Mouse (Mus musculus) left cerebral cortex, adult 2 months (tissue): ENCODE results near the gene Tmem238. TPM values are rescaled to one million over a fixed set of nuclear protein-coding genes. Genes with fewer than 3 reads are reported as not detected.

Experiments
- DNase-seq, 2 experiments: peaks; one replicate each; pipeline ENCODE4 v3.0.0; 2021 to 2022; ENCODE audit warnings: low spot score in 2 of 2, mixed read lengths in 1 of 2; ENCODE audit errors: extremely low spot score in 1 of 2
- H3K27ac ChIP-seq: fragments of 200-600 bp; 2 replicates; pipeline ENCODE4 v1.8.1; 2022
- H3K4me3 ChIP-seq: fragments of 200-600 bp; 2 replicates; pipeline ENCODE4 v1.8.1; 2022
- CTCF ChIP-seq: fragments of 200-600 bp; IDR thresholded peaks from 2 replicates; pipeline ENCODE4 v1.8.1; 2022; ENCODE audit warnings: antibody characterized with exemption, mild to moderate bottlenecking, moderate library complexity
- intact Hi-C: fragments of 180-260 bp; cut with DNase I; formaldehyde crosslinking; loops from one replicate; pipeline ENCODE4 v1.15.1; 2025
- total RNA-seq, 2 experiments: library from RNA; stranded (reverse); gene quantifications; 2 replicates each; pipeline ENCODE4 v1.2.3; 2021

Gene Tmem238
- total RNA-seq, 2 experiments from 2014 or later: 2.5 to 4.0 TPM

DNA sequence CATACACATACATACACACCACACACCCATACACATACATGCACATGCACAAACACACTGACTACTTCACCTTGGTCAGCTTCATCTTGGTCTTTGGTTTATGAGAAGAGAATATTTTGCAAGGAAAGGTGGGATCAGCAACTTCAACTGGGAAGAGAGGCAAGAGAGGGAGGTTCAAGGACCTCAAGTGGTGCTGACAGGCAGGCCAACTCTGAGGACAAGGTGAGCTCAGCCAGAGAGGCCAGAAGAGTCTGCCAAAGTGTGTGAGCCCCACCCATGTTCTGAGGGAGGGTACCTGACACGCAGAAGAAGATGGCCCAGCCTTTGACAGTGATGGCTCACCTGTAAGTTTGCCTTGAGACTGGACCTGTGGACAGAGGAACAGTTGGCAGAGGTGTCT lies 29.8 kb downstream of the Tmem238 start:
- DNase-seq: no peak
- intact Hi-C loops: no loop called here
- Histone ChIP-seq H3K27ac (no peak overlapping the region), H3K4me3 (no peak overlapping the region)
- no peak for TF ChIP-seq CTCF

GRCm38 (mm10) chr7:4752821-4753570 lies 36.5 kb downstream of the Tmem238 start, which contains the start of gene Cox6b2:
Gene Cox6b2 (minus strand): TSS chr7:4753094.
- peak; percentile 39 to 55 for DNase-seq
- no peak for TF ChIP-seq CTCF
- intact Hi-C loops: no loop called here
- H3K27ac ChIP-seq: no peak within 1 kb of the TSS
- peak within 1 kb of the TSS; percentile 28 for H3K4me3 ChIP-seq

- Histone ChIP-seq H3K27ac (no peak overlapping the region), H3K4me3 (peak overlapping the region; percentile 28)
- DNase-seq: no peak
- no peak for TF ChIP-seq CTCF
- intact Hi-C loops: no loop called here
Measured at GRCm38 (mm10) chr7:4751971-4752820, 37.3 kb downstream of the Tmem238 start.

GRCm38 (mm10) chr7:4749169-4749568 lies 40.3 kb downstream of the Tmem238 start:
- H3K27ac ChIP-seq: no peak overlapping the region
- DNase-seq: no peak
- no peak for TF ChIP-seq CTCF
- intact Hi-C loops: no loop called here
- H3K4me3 ChIP-seq: no peak overlapping the region

DNA sequence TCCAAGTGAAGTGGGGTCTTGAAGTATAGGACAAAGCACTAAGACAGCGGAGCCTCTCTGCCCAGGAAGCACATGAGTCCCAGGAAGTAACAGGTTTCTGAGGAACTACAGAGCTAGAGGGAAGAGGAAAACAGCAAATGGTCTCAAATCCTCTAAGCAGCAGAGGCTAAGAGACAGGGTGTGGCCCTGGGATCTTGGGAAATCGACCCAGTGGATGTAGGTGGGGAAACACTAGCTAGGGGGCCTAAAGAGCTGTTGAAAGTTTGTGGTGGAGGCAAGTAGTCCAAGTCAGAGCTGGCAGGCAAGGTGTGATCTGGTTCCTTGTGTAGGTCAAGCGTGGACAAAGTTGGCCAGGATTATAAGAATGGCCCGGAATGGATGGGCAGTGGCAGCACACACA lies 41.1 kb downstream of the Tmem238 start:
- intact Hi-C loops: no loop called here

GRCm38 (mm10) chr7:4747156-4747899 lies 42.1 kb downstream of the Tmem238 start:
- intact Hi-C loops: no loop called here
- no peak overlapping the region for H3K27ac ChIP-seq
- no peak for DNase-seq
- TF ChIP-seq CTCF: no peak
- H3K4me3 ChIP-seq: no peak overlapping the region

More for the DNA sequence above, 41.1 kb downstream of the Tmem238 start:
- Histone ChIP-seq H3K27ac (no peak overlapping the region), H3K4me3 (no peak overlapping the region)
- no peak for TF ChIP-seq CTCF
- DNase-seq: no peak

GRCm38 (mm10) chr7:4746326-4746980 lies 43.0 kb downstream of the Tmem238 start:
- H3K4me3 ChIP-seq: no peak overlapping the region
- DNase-seq: no peak
- TF ChIP-seq CTCF: no peak
- intact Hi-C loops: no loop called here
- H3K27ac ChIP-seq: no peak overlapping the region

DNA sequence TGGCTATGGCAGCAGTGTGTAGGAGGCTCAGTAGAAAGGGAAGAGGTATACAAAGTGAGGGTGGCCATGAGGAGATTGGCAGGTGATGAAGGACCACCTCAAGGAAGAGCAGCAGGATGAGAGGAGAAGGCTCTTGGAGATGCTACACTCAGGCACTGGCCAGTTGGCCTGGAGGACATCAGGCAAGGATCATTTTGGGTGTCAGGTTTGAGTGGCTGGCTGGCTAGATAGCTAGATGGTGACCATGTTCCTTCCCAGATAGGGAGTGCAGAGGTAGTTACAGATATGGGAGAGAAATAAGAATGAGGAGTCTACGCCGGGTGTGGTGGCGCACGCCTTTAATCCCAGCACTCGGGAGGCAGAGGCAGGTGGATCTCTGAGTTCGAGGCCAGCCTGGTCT lies 44.6 kb downstream of the Tmem238 start:
- DNase-seq: no peak
- intact Hi-C loops: no loop called here
- no peak overlapping the region for H3K4me3 ChIP-seq
- no peak for TF ChIP-seq CTCF
- no peak overlapping the region for H3K27ac ChIP-seq

- Histone ChIP-seq H3K4me3 (no peak overlapping the region), H3K27ac (no peak overlapping the region)
- no peak for DNase-seq
- intact Hi-C loops: no loop called here
- no peak for TF ChIP-seq CTCF
Measured at GRCm38 (mm10) chr7:4743354-4743753, 46.1 kb downstream of the Tmem238 start.

- no peak for TF ChIP-seq CTCF
- no peak overlapping the region for H3K27ac ChIP-seq
- intact Hi-C loops: no loop called here
- DNase-seq: no peak
- no peak overlapping the region for H3K4me3 ChIP-seq
Measured at GRCm38 (mm10) chr7:4742482-4742819, 47.0 kb downstream of the Tmem238 start.

DNA sequence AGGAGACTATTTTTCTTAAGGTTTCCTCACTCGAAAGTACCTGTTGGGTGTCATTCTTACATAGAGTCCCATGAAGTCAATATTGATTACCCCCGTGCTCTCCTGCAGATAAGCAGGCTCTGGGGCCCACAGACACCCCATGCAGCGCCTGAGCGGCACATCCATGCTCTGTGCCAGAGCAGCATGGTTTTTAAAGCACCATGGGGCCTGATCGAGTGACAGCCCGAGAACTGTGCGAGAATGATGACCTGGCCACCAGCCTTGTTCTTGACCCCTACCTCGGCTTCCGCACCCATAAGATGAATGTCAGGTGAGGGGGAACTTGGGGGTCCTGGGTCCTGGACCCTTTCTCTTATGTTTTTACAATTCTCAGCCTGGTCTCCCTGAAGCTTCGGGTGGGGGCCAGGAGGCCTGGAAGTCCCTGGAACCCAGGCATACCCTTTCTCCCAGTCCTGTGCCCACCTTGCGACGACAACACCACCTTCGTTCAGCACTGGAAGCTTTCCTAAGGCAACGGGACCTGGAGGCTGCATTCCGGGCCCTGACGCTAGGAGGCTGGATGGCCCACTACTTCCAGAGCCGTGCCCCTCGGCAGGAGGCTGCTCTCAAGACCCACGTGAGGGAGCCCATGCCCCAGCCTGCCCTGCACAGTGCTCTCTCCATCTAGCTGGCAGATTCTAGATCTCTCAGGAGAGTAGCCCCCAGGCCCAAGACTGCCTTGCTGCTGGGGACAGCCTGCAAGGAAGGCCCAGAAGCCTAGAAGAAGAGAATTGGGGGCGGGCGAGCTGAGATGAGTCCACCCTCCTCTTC lies 47.6 kb downstream of the Tmem238 start:
- H3K4me3 ChIP-seq: peak overlapping the region; percentile 84
- intact Hi-C loops: loop anchor here (2.0 kb wide), 1 partner anchor 49 kb away; no protein-coding TSS in a partner anchor
- DNase-seq: no peak
- H3K27ac ChIP-seq: peak overlapping the region; percentile 92
- TF ChIP-seq CTCF: no peak
